Comparison of ENCODE assay signal across 8 mouse cellular contexts in genomic region chr19:6339890-6340504, GRCm38 (mm10). TPM values are rescaled to one million over a fixed set of nuclear protein-coding genes. Genes with fewer than 3 reads are reported as not detected.
A peak's percentile ranks its signal among the peaks of the same experiment; 100 is the strongest.
DNase-seq lines count a peak whose midpoint lies in the region; ATAC-seq lines count a peak whose summit lies in the region.

No protein-coding gene starts in this region.

- no peak for DNase-seq in midbrain, embryonic 10.5 days (ENCODE audit: low spot score)
- DNase-seq in lung, postnatal 36 days, result peak; percentile 91
- DNase-seq in gastrocnemius, postnatal 4 days (ENCODE audit: low spot score in 2 of 2), result no peak
- DNase-seq in layer of hippocampus, postnatal 10 days (ENCODE audit: low spot score in 2 of 2), result no peak

- H3K27me3 ChIP-seq in midbrain, embryonic 10.5 days (ENCODE audit: low read depth, poor library complexity, severe bottlenecking), result peaks cover 10% of the 10 kb centered on the region; the same call in 1 of the 2 replicates
- 0 out of 2 replicates have a peak, but pooled peaks cover 3% of the 10 kb centered on the region for H3K27me3 ChIP-seq in midbrain, embryonic 15.5 days (replicated peaks)
- H3K27me3 ChIP-seq in heart, embryonic 12.5 days (replicated peaks), result no peaks in the 10 kb centered on the region
- no peaks in the 10 kb centered on the region for H3K27me3 ChIP-seq in kidney, embryonic 15.5 days
- H3K27me3 ChIP-seq in stomach, embryonic 15.5 days (replicated peaks), result no peaks in the 10 kb centered on the region

- no peaks in the 10 kb centered on the region for H3K9me3 ChIP-seq in midbrain, embryonic 10.5 days (replicated peaks)
- H3K9me3 ChIP-seq in midbrain, embryonic 15.5 days, result no peaks in the 10 kb centered on the region
- no peaks in the 10 kb centered on the region for H3K9me3 ChIP-seq in heart, embryonic 12.5 days (replicated peaks)
- H3K9me3 ChIP-seq in kidney, embryonic 15.5 days (replicated peaks), result no peaks in the 10 kb centered on the region
- no peaks in the 10 kb centered on the region for H3K9me3 ChIP-seq in stomach, embryonic 15.5 days

- H3K4me2 ChIP-seq in midbrain, embryonic 15.5 days, result no peak overlapping the region; the same call in 1 of the 2 replicates
- peak overlapping the region; percentile 92 for H3K4me2 ChIP-seq in heart, embryonic 12.5 days
- peak overlapping the region; percentile 97 for H3K4me2 ChIP-seq in kidney, embryonic 15.5 days
- peak overlapping the region; percentile 95 for H3K4me2 ChIP-seq in stomach, embryonic 15.5 days

- peaks cover 73% of the 10 kb centered on the region for H3K36me3 ChIP-seq in midbrain, embryonic 10.5 days
- peaks cover 44% of the 10 kb centered on the region for H3K36me3 ChIP-seq in midbrain, embryonic 15.5 days (replicated peaks)
- peaks cover 52% of the 10 kb centered on the region for H3K36me3 ChIP-seq in heart, embryonic 12.5 days
- peaks cover 48% of the 10 kb centered on the region for H3K36me3 ChIP-seq in kidney, embryonic 15.5 days
- peaks cover 27% of the 10 kb centered on the region for H3K36me3 ChIP-seq in stomach, embryonic 15.5 days

- no peak overlapping the region for H3K9ac ChIP-seq in midbrain, embryonic 15.5 days
- H3K9ac ChIP-seq in heart, embryonic 12.5 days, result no peak overlapping the region; the same call in 1 of the 2 replicates
- H3K9ac ChIP-seq in kidney, embryonic 15.5 days, result peak overlapping the region; percentile 76; the same call in 1 of the 2 replicates
- no peak overlapping the region for H3K9ac ChIP-seq in stomach, embryonic 15.5 days

- H3K4me3 ChIP-seq in midbrain, embryonic 10.5 days, result peak overlapping the region; percentile 20; the same call in 1 of the 2 replicates
- no peak overlapping the region for H3K4me3 ChIP-seq in midbrain, embryonic 15.5 days
- H3K4me3 ChIP-seq in heart, embryonic 12.5 days, result peak overlapping the region; percentile 68; the same call in 1 of the 2 replicates
- peak overlapping the region; percentile 81 for H3K4me3 ChIP-seq in kidney, embryonic 15.5 days (replicated peaks)
- H3K4me3 ChIP-seq in stomach, embryonic 15.5 days (replicated peaks), result peak overlapping the region; percentile 74; the same call in 1 of the 2 replicates

- H3K4me1 ChIP-seq in midbrain, embryonic 10.5 days, result peaks cover 57% of the 10 kb centered on the region
- peaks cover 29% of the 10 kb centered on the region for H3K4me1 ChIP-seq in midbrain, embryonic 15.5 days
- H3K4me1 ChIP-seq in heart, embryonic 12.5 days (replicated peaks), result peaks cover 42% of the 10 kb centered on the region
- H3K4me1 ChIP-seq in kidney, embryonic 15.5 days, result peaks cover 63% of the 10 kb centered on the region
- H3K4me1 ChIP-seq in stomach, embryonic 15.5 days, result peaks cover 44% of the 10 kb centered on the region

- WGBS in midbrain, embryonic 10.5 days, result 67% methylated on average over 15 of the region's 15 CpGs
- whole genome bisulfite sequencing in midbrain, embryonic 15.5 days, result 58% methylated on average over 15 of the region's 15 CpGs
- WGBS in heart, embryonic 12.5 days, result 72% methylated on average over 15 of the region's 15 CpGs
- 45% methylated on average over 15 of the region's 15 CpGs for whole genome bisulfite sequencing in kidney, embryonic 15.5 days
- WGBS in stomach, embryonic 15.5 days, result 69% methylated on average over 15 of the region's 15 CpGs

- H3K27ac ChIP-seq in midbrain, embryonic 10.5 days (replicated peaks), result no peak overlapping the region
- no peak overlapping the region for H3K27ac ChIP-seq in midbrain, embryonic 15.5 days
- peak overlapping the region; percentile 59; the same call in 1 of the 2 replicates for H3K27ac ChIP-seq in heart, embryonic 12.5 days (ENCODE audit: poor library complexity, severe bottlenecking)
- H3K27ac ChIP-seq in kidney, embryonic 15.5 days, result peak overlapping the region; percentile 87
- peak overlapping the region; percentile 44; the same call in 1 of the 2 replicates for H3K27ac ChIP-seq in stomach, embryonic 15.5 days

- ATAC-seq in midbrain, embryonic 15.5 days (replicated peaks), result no peak
- no peak for ATAC-seq in heart, embryonic 12.5 days (ENCODE audit: insufficient number of reproducible peaks, low FRiP score)
- no peak; the same call in 1 of the 2 replicates for ATAC-seq in kidney, embryonic 15.5 days (replicated peaks; ENCODE audit: low FRiP score)
- no peak for ATAC-seq in stomach, embryonic 15.5 days (ENCODE audit: insufficient read depth, low FRiP score, low read depth)

RNA-seq across cellular contexts. Expression of gene Map4k2, which starts 0.9 kb away (rescaled TPM):
- polyA plus RNA-seq in midbrain, embryonic 10.5 days (2016; fragmentation: Nextera tagmentation; extraction: Ambion mirVana), result 11.3 and 13.8 TPM in 2 replicates
- polyA plus RNA-seq in midbrain, embryonic 15.5 days (2015; fragmentation: Nextera tagmentation; extraction: Ambion mirVana), result 20.0 and 21.7 TPM in 2 replicates
- polyA plus RNA-seq in heart, embryonic 12.5 days (2016; fragmentation: Nextera tagmentation; extraction: Ambion mirVana), result 14.1 and 15.7 TPM in 2 replicates
- polyA plus RNA-seq in kidney, embryonic 15.5 days (2015; fragmentation: Nextera tagmentation; extraction: Ambion mirVana), result 18.7 and 21.9 TPM in 2 replicates
- 11.4 and 13.8 TPM in 2 replicates for polyA plus RNA-seq in stomach, embryonic 15.5 days (2015; fragmentation: Nextera tagmentation; extraction: Ambion mirVana)
- total RNA-seq in gastrocnemius, postnatal 4 days (2021), result 10 to 100 TPM; 18.4 to 21.4 TPM
- 10 to 100 TPM; 79.3 to 86.2 TPM for total RNA-seq in layer of hippocampus, postnatal 10 days (2021)

RNA-seq across cellular contexts. Expression of gene Men1, which starts 5.2 kb away (rescaled TPM):
- 124 and 128 TPM in 2 replicates for polyA plus RNA-seq in midbrain, embryonic 10.5 days (2016; fragmentation: Nextera tagmentation; extraction: Ambion mirVana)
- polyA plus RNA-seq in midbrain, embryonic 15.5 days (2015; fragmentation: Nextera tagmentation; extraction: Ambion mirVana), result 79.8 and 85.6 TPM in 2 replicates
- polyA plus RNA-seq in heart, embryonic 12.5 days (2016; fragmentation: Nextera tagmentation; extraction: Ambion mirVana), result 48.7 and 52.1 TPM in 2 replicates
- polyA plus RNA-seq in kidney, embryonic 15.5 days (2015; fragmentation: Nextera tagmentation; extraction: Ambion mirVana), result 82.1 and 91.8 TPM in 2 replicates
- polyA plus RNA-seq in stomach, embryonic 15.5 days (2015; fragmentation: Nextera tagmentation; extraction: Ambion mirVana), result 70.2 and 74.3 TPM in 2 replicates
- 10 to 100 TPM; 23.6 to 24.5 TPM for total RNA-seq in gastrocnemius, postnatal 4 days (2021)
- total RNA-seq in layer of hippocampus, postnatal 10 days (2021), result 10 to 100 TPM; 72.0 to 73.6 TPM

RNA-seq across cellular contexts. Expression of gene Sf1, which starts 23.5 kb away (rescaled TPM):
- polyA plus RNA-seq in midbrain, embryonic 10.5 days (2016; fragmentation: Nextera tagmentation; extraction: Ambion mirVana), result 189 and 194 TPM in 2 replicates
- polyA plus RNA-seq in midbrain, embryonic 15.5 days (2015; fragmentation: Nextera tagmentation; extraction: Ambion mirVana), result 112 and 119 TPM in 2 replicates
- 127 and 130 TPM in 2 replicates for polyA plus RNA-seq in heart, embryonic 12.5 days (2016; fragmentation: Nextera tagmentation; extraction: Ambion mirVana)
- 155 and 165 TPM in 2 replicates for polyA plus RNA-seq in kidney, embryonic 15.5 days (2015; fragmentation: Nextera tagmentation; extraction: Ambion mirVana)
- polyA plus RNA-seq in stomach, embryonic 15.5 days (2015; fragmentation: Nextera tagmentation; extraction: Ambion mirVana), result 104 and 127 TPM in 2 replicates
- 100 to 1,000 TPM; 150 to 183 TPM for total RNA-seq in gastrocnemius, postnatal 4 days (2021)
- 100 to 1,000 TPM; 190 to 194 TPM for total RNA-seq in layer of hippocampus, postnatal 10 days (2021)

RNA-seq across cellular contexts. Expression of gene Cdc42bpg, which starts 33.7 kb away (rescaled TPM):
- polyA plus RNA-seq in midbrain, embryonic 10.5 days (2016; fragmentation: Nextera tagmentation; extraction: Ambion mirVana), result 0.11 and 0.15 TPM in 2 replicates
- polyA plus RNA-seq in midbrain, embryonic 15.5 days (2015; fragmentation: Nextera tagmentation; extraction: Ambion mirVana), result 0.40 and 0.47 TPM in 2 replicates
- polyA plus RNA-seq in heart, embryonic 12.5 days (2016; fragmentation: Nextera tagmentation; extraction: Ambion mirVana), result 0.34 and 0.44 TPM in 2 replicates
- 0.78 and 1.0 TPM in 2 replicates for polyA plus RNA-seq in kidney, embryonic 15.5 days (2015; fragmentation: Nextera tagmentation; extraction: Ambion mirVana)
- 1.3 and 1.5 TPM in 2 replicates for polyA plus RNA-seq in stomach, embryonic 15.5 days (2015; fragmentation: Nextera tagmentation; extraction: Ambion mirVana)
- 1 to 10 TPM; 6.9 to 7.7 TPM for total RNA-seq in gastrocnemius, postnatal 4 days (2021)
- 1 to 10 TPM; 5.0 TPM for total RNA-seq in layer of hippocampus, postnatal 10 days (2021)

RNA-seq across cellular contexts. Expression of gene Pygm, which starts 44.2 kb away (rescaled TPM):
- polyA plus RNA-seq in midbrain, embryonic 10.5 days (2016; fragmentation: Nextera tagmentation; extraction: Ambion mirVana), result 2.1 and 2.7 TPM in 2 replicates
- 5.9 and 9.5 TPM in 2 replicates for polyA plus RNA-seq in midbrain, embryonic 15.5 days (2015; fragmentation: Nextera tagmentation; extraction: Ambion mirVana)
- polyA plus RNA-seq in heart, embryonic 12.5 days (2016; fragmentation: Nextera tagmentation; extraction: Ambion mirVana), result 224 and 234 TPM in 2 replicates
- polyA plus RNA-seq in kidney, embryonic 15.5 days (2015; fragmentation: Nextera tagmentation; extraction: Ambion mirVana), result 28.2 and 30.4 TPM in 2 replicates
- 10.3 and 12.8 TPM in 2 replicates for polyA plus RNA-seq in stomach, embryonic 15.5 days (2015; fragmentation: Nextera tagmentation; extraction: Ambion mirVana)
- 1,000 to 10,000 TPM; 2,079 to 2,155 TPM for total RNA-seq in gastrocnemius, postnatal 4 days (2021)
- 10 to 100 TPM; 16.2 to 17.4 TPM for total RNA-seq in layer of hippocampus, postnatal 10 days (2021)

Comparison
In these comparisons a context has a peak if more than half of its experiments do, and no peak if none do; other contexts are left out.
1. H3K27ac ChIP-seq: peak in heart, embryonic 12.5 days (single experiment), kidney, embryonic 15.5 days (single experiment) and stomach, embryonic 15.5 days (single experiment); none in midbrain, embryonic 10.5 days (single experiment) and midbrain, embryonic 15.5 days (single experiment).